Mouse (Mus musculus) testis, adult 10 weeks (tissue): ENCODE measurements around the gene Nt5c3b. TPM values are rescaled to one million over a fixed set of nuclear protein-coding genes. Genes with fewer than 3 reads are reported as not detected.

Experiments used
- polyA plus RNA-seq: library from polyadenylated mRNA; stranded (reverse); fragments of 350-450 nt; fragmentation: Illumina TruSeq; extraction: RNeasy Lipid Tissue Mini Kit (QIAGEN cat#74804); gene quantifications from one replicate; pipeline ENCODE4 v1.2.3, GENCODE M21; 2014; ENCODE audit warnings: low read depth, low replicate concordance

Nt5c3b gene
- 56.1 TPM for polyA plus RNA-seq

DNA sequence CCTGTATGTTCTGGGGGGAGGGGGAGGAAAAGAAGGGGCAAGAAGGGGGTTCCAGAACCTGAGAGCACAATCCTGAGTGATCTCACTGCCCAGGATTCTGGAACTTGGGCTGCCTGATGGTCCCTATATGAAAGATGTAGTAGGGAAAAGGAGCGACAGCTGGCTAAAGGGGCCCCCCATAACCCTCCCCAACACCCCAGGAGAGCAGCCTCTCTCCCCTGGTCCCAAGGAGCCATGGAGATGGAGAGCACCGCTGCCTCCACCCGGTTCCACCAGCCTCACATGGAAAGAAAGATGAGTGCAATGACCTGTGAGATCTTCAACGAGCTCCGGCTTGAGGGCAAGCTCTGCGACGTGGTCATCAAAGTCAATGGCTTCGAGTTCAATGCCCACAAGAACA, at the start of gene Nt5c3b, which contains the start of gene Klhl10:
Nt5c3b (minus strand) TSS at position 12 of the 400 bp plus-strand sequence.
Klhl10 (plus strand) TSS at position 121 of the 400 bp plus-strand sequence.

DNA sequence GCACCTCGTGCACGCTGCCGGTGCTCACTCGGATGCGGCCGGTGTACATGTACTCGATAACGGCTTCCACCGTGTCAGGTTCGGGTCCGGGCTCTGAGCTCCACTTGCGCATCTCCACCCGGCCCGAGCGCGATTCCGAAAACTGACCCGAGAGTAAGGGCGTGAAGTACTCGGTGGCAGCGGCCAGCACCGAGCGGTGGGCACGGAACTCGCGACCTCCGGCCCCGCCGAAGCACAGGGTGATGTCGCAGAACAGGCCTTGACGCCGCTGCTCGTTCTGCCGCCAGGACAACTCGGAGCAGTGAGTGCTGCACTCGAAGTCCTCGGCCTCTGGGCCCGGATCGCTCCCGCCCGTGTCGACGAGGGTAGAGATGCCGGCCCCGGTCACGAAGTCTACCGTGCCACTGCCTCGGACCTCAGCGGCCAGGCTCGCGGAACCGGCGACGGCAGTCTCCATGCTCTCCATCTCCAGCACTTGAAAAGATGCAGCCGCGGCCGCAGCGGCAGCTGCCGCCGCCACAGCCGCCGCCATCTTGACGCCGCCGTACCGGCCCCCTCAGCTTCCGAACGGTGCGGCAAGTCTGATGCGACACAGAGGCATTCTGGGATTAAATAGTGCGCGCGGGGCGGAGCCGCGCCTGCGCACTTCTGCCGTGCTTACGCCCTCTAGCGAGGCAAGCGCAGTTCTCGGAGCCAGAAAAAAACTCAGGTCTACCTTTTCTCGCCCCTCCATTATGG, 30.8 kb upstream of the Nt5c3b start, which contains the start of gene Klhl11:
Klhl11 (minus strand) TSS at position 545 of the 738 bp plus-strand sequence.

DNA sequence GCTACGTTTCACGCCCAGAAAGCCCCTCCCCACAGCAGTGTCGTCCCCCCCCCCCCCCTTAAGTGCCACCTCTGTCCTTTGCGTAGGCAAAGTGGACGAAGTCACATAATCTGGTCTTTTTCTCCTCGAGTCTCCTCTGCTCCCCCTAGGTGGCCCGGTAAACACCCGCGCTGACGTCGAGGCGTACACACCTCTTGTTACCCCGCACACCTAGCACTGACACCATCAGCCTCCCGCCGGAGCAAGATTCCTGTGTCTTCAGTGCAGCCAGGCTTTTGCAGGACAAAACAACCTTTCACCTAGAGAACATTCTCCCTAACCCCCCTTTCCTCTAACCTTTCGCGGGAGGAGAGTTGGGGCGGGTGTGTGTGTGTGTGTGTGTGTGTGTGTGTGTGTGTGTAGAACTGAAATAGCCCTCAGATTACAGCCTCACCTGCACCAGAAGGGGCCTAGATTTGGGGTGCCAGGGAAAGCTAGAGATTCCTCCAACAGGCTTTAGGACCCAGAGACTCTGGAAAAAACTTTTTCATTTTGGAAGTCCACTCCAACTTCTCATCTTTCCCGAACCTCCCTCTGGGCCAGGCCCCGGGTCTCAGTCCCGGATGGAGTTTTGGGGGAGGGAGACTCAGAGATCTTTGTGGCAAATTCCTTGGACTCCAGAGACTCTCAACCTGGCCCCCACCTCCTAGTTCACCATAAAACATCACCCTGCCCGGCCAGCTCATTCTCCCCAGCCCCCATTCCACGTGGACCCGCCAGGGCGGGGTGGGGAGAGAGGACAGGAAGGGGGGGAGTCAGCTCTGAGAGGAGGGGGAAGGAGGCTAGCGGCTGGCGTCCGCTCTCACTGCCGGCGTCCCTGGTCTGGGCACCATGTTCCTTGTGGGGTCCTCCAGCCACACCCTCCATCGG, 26.4 kb downstream of the Nt5c3b start, which contains the start of gene Fkbp10:
Fkbp10 (plus strand) TSS at position 784 of the 909 bp plus-strand sequence.

DNA sequence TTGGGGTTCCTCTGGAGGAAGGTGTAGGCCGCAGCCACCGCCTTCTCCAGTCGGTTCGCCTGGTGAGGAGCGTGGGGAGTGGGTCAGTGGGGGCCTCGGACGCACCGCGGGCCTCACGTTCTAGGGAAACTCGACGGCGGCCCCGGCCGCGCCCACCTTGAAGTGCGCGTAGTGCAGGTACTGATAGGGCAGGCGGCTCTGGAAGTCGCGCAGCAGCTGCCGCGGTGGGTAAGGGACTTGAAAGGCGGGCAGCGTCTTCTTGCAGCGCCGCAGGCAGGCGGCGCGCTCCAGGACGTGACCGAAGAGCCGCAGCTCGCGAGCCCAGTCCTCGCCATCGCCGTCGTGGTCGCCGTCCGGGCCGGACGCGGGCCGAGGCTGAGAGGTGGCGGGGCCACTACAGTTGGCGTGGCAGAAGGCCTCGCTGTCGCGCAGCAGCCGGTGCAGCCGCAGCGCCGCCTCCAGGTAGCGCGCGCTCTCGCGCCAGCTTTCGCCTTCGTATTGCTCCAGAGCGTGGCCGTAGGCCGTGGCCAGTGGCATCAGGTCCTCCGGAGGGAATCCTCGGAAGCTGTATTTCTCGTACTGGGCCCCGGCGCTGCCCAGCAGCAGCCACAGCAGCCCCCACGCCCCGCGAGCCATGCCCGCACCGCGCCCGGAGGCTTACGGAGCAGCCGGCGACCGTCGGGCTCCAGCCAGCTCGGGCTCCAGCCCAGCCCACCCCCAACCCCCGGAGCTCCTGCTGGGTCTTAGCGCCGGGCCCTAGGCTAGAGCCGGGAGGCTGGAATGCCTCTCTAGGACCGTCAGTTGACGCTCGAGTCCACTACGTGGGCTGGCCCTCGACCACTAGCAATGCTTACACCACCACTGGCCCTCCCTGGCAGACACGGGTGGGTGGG, 27.3 kb downstream of the Nt5c3b start, which contains the start of gene P3h4:
P3h4 (minus strand) TSS at position 816 of the 893 bp plus-strand sequence.

DNA sequence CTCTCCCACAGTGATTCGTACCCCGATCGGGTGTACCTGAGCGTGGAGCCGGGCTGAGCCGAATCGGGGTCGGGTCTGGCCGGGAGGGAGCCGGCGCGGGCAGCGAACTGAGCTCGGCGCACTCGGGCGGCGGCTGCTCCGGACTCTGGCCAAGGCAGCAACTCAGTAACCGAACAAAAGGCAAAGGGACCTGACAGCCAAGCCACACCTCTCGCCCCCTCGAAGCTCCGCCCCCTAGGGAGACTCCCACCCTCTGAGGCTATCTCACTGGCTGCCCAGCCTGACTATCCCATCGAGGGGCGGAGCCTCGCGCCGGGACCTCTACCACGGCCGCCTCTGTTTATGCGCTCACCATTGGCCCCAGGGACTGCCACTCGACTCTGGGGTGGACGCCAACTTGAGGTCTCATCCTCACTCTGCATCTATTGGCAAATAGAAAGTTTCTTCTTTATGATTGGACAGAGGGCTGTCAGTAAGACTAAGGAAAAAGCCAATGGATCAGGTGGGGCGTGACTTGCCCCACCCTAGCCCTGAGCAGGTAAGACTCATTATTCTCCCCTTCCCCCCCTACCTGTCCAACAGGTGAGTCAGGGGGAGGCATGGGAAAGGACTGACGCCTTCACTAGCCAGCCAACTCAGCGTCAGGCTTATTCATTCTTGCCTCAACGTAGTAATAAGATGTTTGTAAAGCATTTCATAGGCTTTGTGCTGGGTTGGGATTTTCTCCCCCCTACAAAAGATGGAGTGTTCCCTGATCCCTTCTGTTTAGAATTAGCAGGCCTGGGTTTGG, 43.8 kb downstream of the Nt5c3b start, which contains the start of gene Jup:
Jup (minus strand) TSS at position 164 of the 790 bp plus-strand sequence.

Other genes starting within 250 kb of the Nt5c3b start
- gene Krt9, start 248.6 kb downstream of the Nt5c3b start, polyA plus RNA-seq = not detected
- not detected for gene Krt14, start 234.3 kb downstream of the Nt5c3b start, polyA plus RNA-seq
- not detected for gene Krt16, start 192.9 kb downstream of the Nt5c3b start, polyA plus RNA-seq
- not detected for gene Krt17, start 180.8 kb downstream of the Nt5c3b start, polyA plus RNA-seq
- not detected for gene Krt42, start 171.9 kb downstream of the Nt5c3b start, polyA plus RNA-seq
- 2,357 TPM for gene Eif1, start 121.9 kb downstream of the Nt5c3b start, polyA plus RNA-seq
- gene Gast, start 107.4 kb downstream of the Nt5c3b start, polyA plus RNA-seq = not detected
- gene Hap1, start 85.7 kb downstream of the Nt5c3b start, polyA plus RNA-seq = 4.7 TPM
- gene Jup, start 44.0 kb downstream of the Nt5c3b start, polyA plus RNA-seq = 1.8 TPM
- gene P3h4, start 27.0 kb downstream of the Nt5c3b start, polyA plus RNA-seq = 2.7 TPM
- 0.39 TPM for gene Fkbp10, start 26.1 kb downstream of the Nt5c3b start, polyA plus RNA-seq
- gene Klhl10, start 109 bp upstream of the Nt5c3b start, polyA plus RNA-seq = 256 TPM
- 25.2 TPM for gene Klhl11, start 30.9 kb upstream of the Nt5c3b start, polyA plus RNA-seq
- 16.8 TPM for gene Acly, start 86.2 kb upstream of the Nt5c3b start, polyA plus RNA-seq
- gene Ttc25, start 103.8 kb upstream of the Nt5c3b start, polyA plus RNA-seq = 67.7 TPM
- 1.2 TPM for gene Cnp, start 133.1 kb upstream of the Nt5c3b start, polyA plus RNA-seq
- gene Nkiras2, start 177.4 kb upstream of the Nt5c3b start, polyA plus RNA-seq = 13.0 TPM
- 259 TPM for gene Dnajc7, start 178.4 kb upstream of the Nt5c3b start, polyA plus RNA-seq